Mouse (Mus musculus): Measurements from ENCODE around the gene Tmcc1. TPM values are rescaled to one million over a fixed set of nuclear protein-coding genes. Genes with fewer than 3 reads are reported as not detected.

The Tmcc1 gene
- 17.7 TPM for polyA plus RNA-seq (2014; fragmentation: Illumina TruSeq; extraction: RNeasy Lipid Tissue Mini Kit (QIAGEN cat#74804))

GRCm38 (mm10) chr6:116193394-116194393 is at the start of gene Tmcc1:
TSS of gene Tmcc1 (minus strand) at chr6:116193486.

GRCm38 (mm10) chr6:116207729-116208534 is 14.6 kb upstream of the Tmcc1 start, which contains the start of gene Washc2:
TSS of gene Washc2 (plus strand) at chr6:116208038.

DNA sequence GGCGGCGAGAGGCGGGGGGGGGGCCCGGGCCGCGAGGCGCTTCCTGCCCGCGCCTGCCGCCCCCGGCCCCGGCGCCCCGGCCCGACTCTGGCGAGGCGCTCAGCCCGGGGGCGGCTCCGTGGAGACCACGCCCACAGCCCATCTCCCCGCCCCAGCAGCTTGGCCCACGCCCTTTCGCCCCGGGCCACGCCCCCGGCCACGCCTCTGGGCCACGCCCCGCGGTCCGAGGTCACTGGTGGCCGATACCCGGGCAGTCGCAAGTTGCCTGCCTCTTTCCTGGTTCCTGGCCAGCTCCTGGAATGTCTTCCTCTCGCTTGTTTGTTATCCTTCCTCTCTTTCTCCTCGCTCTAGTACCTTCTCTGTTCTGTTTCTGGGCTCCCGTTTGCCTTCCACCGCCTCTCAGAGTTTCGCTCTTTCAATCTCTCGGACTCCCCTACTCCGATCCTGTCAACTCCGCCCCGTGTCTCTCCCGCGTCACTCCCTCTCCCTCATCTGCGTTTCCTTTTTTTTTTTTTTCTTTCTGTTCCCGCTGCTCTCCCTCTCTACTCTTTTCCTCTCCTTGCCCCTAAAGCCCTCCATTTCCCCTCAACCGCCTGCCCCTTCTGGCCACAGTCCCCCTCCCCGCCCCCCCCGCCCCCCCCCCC is 198.3 kb downstream of the Tmcc1 start, which contains the start of gene Plxnd1:
Plxnd1 (minus strand) TSS at position 129 of the 644 bp plus-strand sequence.

Other genes starting within 250 kb of the Tmcc1 start
- gene H1foo, start 248.5 kb downstream of the Tmcc1 start, polyA plus RNA-seq (2014; fragmentation: Illumina TruSeq; extraction: RNeasy Lipid Tissue Mini Kit (QIAGEN cat#74804)) = not detected
- 17.9 TPM for gene Plxnd1, start 198.5 kb downstream of the Tmcc1 start, polyA plus RNA-seq (2014; fragmentation: Illumina TruSeq; extraction: RNeasy Lipid Tissue Mini Kit (QIAGEN cat#74804))
- gene Washc2, start 14.6 kb upstream of the Tmcc1 start, polyA plus RNA-seq (2014; fragmentation: Illumina TruSeq; extraction: RNeasy Lipid Tissue Mini Kit (QIAGEN cat#74804)) = 44.6 TPM
- 8.6 TPM for gene Zfand4, start 70.7 kb upstream of the Tmcc1 start, polyA plus RNA-seq (2014; fragmentation: Illumina TruSeq; extraction: RNeasy Lipid Tissue Mini Kit (QIAGEN cat#74804))
- 203 TPM for gene March8, start 144.5 kb upstream of the Tmcc1 start, polyA plus RNA-seq (2014; fragmentation: Illumina TruSeq; extraction: RNeasy Lipid Tissue Mini Kit (QIAGEN cat#74804))

Data from ovary, adult 10 weeks (tissue).